Mouse (Mus musculus) megakaryocyte progenitor cell, adult 5-6 weeks (primary cell): Measurements from ENCODE around the gene Gpr19. TPM values are rescaled to one million over a fixed set of nuclear protein-coding genes. Genes with fewer than 3 reads are reported as not detected.

Source experiments
- ATAC-seq: replicated peaks from 2 replicates; pipeline ENCODE4 v1.8.0; 2016; ENCODE audit warnings: mild to moderate bottlenecking, moderate TSS enrichment, inconsistent platforms; ENCODE audit not compliant: poor library complexity
- total RNA-seq, 2 experiments: library from RNA; stranded (forward) in 1 of 2; stranded (reverse) in 1 of 2; fragments of 157-497, 149-512 nt in 1 of 2; fragments of 200-1000 nt in 1 of 2; gene quantifications; 2 replicates each; pipeline versions ENCODE4 v1.2.3 to v1.2.4; 2015 to 2017

Gene Gpr19
- total RNA-seq, 2 experiments from 2014 or later, result 7.6 to 7.7 TPM

GRCm38 (mm10) chr6:134888563-134889017 lies 9.8 kb downstream of the Gpr19 start:
- ATAC-seq, result no peak

- peak; percentile 55; the same call in 1 of the 2 replicates for ATAC-seq
Measured at GRCm38 (mm10) chr6:134887711-134888449, 10.5 kb downstream of the Gpr19 start.

- ATAC-seq, result no peak
Measured at GRCm38 (mm10) chr6:134887008-134887407, 11.4 kb downstream of the Gpr19 start.

GRCm38 (mm10) chr6:134886475-134886874 lies 11.9 kb downstream of the Gpr19 start:
- no peak for ATAC-seq

- ATAC-seq, result no peak
Measured at GRCm38 (mm10) chr6:134885515-134885914, 12.9 kb downstream of the Gpr19 start.

- ATAC-seq, result no peak
Measured at GRCm38 (mm10) chr6:134883661-134884060, 14.7 kb downstream of the Gpr19 start.

GRCm38 (mm10) chr6:134880046-134880445 lies 18.3 kb downstream of the Gpr19 start:
- ATAC-seq, result no peak

- peak; percentile 43; the same call in 1 of the 2 replicates for ATAC-seq
Measured at GRCm38 (mm10) chr6:134879556-134879955, 18.8 kb downstream of the Gpr19 start.

GRCm38 (mm10) chr6:134877892-134878291 lies 20.5 kb downstream of the Gpr19 start:
- no peak for ATAC-seq

- ATAC-seq, result no peak
Measured at GRCm38 (mm10) chr6:134877276-134877675, 21.1 kb downstream of the Gpr19 start.

GRCm38 (mm10) chr6:134876795-134877194 lies 21.6 kb downstream of the Gpr19 start:
- peak; percentile 90 for ATAC-seq

GRCm38 (mm10) chr6:134873018-134873417 lies 25.4 kb downstream of the Gpr19 start:
- no peak for ATAC-seq

GRCm38 (mm10) chr6:134872236-134872635 lies 26.1 kb downstream of the Gpr19 start:
- ATAC-seq, result no peak

GRCm38 (mm10) chr6:134870887-134871286 lies 27.5 kb downstream of the Gpr19 start:
- peak; percentile 77 for ATAC-seq

GRCm38 (mm10) chr6:134870209-134870742 lies 28.1 kb downstream of the Gpr19 start:
- ATAC-seq, result peak; percentile 79

GRCm38 (mm10) chr6:134867325-134867724 lies 31.1 kb downstream of the Gpr19 start:
- no peak for ATAC-seq

- ATAC-seq, result no peak
Measured at GRCm38 (mm10) chr6:134866113-134866512, 32.3 kb downstream of the Gpr19 start.

- peak; percentile 96 for ATAC-seq
Measured at GRCm38 (mm10) chr6:134863146-134863545, 35.2 kb downstream of the Gpr19 start.

GRCm38 (mm10) chr6:134862671-134863104 lies 35.7 kb downstream of the Gpr19 start:
- peak; percentile 40 for ATAC-seq

GRCm38 (mm10) chr6:134861386-134861785 lies 37.0 kb downstream of the Gpr19 start:
- no peak for ATAC-seq

- no peak for ATAC-seq
Measured at GRCm38 (mm10) chr6:134860275-134860674, 38.1 kb downstream of the Gpr19 start.

- no peak for ATAC-seq
Measured at GRCm38 (mm10) chr6:134859021-134859420, 39.4 kb downstream of the Gpr19 start.
